Mouse (Mus musculus) central nervous system, embryonic 11.5 days (tissue): ENCODE results near the gene Oxt. TPM values are rescaled to one million over a fixed set of nuclear protein-coding genes. Genes with fewer than 3 reads are reported as not detected.

ENCODE experiments used
- polyA plus RNA-seq: library from polyadenylated mRNA; depleted of rRNA; stranded (reverse); fragments of >200 nt; gene quantifications from 2 replicates; pipeline ENCODE4 v1.2.3, GENCODE M21; 2012; rRNA removed

The Oxt gene
- polyA plus RNA-seq: 0.11 TPM in 1 of 2 replicates, not detected in the other

DNA sequence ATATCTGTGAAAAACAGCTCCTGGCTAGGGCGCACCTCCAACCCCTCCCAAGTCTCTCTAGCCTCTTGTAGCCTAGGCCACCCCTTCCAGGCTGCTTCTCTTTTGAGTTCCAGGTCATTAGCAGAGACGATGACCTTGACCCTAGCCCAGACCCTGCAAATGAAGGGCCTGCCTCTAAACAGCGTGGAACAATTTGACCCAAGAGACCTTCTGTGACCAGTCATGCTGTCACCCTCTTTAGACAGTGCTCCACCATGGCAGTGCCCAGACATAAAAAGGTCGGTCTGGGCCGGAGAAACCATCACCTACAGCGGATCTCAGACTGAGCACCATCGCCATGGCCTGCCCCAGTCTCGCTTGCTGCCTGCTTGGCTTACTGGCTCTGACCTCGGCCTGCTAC, at the start of gene Oxt:
Gene Oxt (plus strand): TSS at position 301 of the 400 bp plus-strand sequence.

DNA sequence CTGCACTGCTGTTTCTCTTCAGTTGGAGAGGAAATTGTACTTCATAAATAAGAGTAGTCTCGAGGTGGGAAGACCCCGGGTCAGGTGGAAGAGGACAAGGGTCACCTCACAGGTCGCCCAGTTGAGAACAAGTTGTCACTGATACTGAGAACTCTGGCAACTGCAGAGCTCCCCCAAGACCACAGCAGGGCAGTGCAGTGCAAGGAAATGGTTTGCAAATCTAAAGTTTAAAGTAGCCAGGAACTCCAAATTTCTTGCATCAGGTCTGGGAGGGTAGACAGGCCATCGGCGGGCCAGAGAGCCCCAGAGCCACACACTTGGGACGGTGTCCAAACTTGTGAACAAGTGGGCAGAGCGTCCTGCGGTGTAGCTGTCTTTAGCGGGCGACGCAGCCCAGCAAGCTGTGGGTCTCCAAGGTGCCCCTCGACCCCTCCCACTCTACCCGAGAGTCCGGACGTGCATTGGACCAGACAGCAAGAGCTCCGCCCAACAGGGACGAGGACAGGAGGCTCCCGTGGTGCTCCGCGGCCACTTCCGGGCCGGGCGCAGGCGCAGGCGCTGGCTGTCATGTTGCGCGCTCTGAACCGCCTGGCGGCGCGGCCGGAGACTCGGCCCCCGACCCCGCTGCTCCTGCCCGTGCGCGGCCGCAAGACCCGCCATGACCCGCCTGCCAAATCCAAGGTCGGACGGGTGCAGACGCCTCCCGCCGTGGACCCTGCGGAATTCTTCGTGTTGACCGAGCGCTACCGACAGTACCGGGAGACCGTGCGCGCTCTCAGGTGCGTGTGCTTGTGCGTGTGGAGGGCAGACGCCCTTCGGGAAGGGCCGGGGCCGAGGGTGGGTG, 12.5 kb upstream of the Oxt start, which contains the start of gene Mrps26:
Gene Mrps26 (plus strand): TSS at position 531 of the 844 bp plus-strand sequence.

DNA sequence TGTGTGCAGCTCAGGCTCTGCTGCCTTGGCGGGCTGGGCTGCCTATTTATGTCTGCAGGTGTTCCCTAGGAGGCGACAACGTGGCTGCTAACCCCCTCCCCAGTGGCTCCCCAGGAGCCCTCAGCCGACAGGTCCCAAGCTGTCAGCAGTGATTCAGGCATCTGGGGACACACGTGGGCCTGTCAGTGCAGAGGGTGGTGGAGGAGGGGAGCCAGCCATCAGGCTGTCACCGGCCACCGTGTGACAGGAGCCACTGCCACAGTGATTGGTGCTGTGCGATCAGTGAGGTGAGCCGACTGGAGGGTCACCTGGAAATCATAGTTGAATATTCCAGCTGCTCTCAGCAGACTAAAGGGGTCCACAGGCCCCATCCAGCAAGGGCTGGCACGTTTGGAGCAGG, 6.6 kb downstream of the Oxt start, which contains the start of gene Avp:
Gene Avp (minus strand): TSS at position 3 of the 400 bp plus-strand sequence.

Other genes with a start within 250 kb of the Oxt start
- gene Cpxm1, start 178.6 kb upstream of the Oxt start, polyA plus RNA-seq: 28.9 and 44.3 TPM in 2 replicates
- not detected in 2 replicates for gene Gm28372, start 170.9 kb upstream of the Oxt start, polyA plus RNA-seq
- gene 1700020A23Rik, start 170.9 kb upstream of the Oxt start, polyA plus RNA-seq: not detected in 2 replicates
- gene Tmem239, start 169.7 kb upstream of the Oxt start, polyA plus RNA-seq: not detected in 2 replicates
- 131 and 175 TPM in 2 replicates for gene Vps16, start 151.8 kb upstream of the Oxt start, polyA plus RNA-seq
- gene Pced1a, start 151.5 kb upstream of the Oxt start, polyA plus RNA-seq: 26.3 and 33.4 TPM in 2 replicates
- 68.9 and 84.4 TPM in 2 replicates for gene Ptpra, start 125.9 kb upstream of the Oxt start, polyA plus RNA-seq
- 51.8 and 67.0 TPM in 2 replicates for gene Mrps26, start 12.4 kb upstream of the Oxt start, polyA plus RNA-seq
- 0.10 TPM in 1 of 2 replicates, not detected in the other for gene Avp, start 6.4 kb downstream of the Oxt start, polyA plus RNA-seq
- gene Fastkd5, start 53.9 kb downstream of the Oxt start, polyA plus RNA-seq: 5.7 and 8.3 TPM in 2 replicates
- gene Ubox5, start 53.9 kb downstream of the Oxt start, polyA plus RNA-seq: 7.8 and 12.2 TPM in 2 replicates
- gene Lzts3, start 66.6 kb downstream of the Oxt start, polyA plus RNA-seq: 10.5 and 17.1 TPM in 2 replicates
- 46.3 and 135 TPM in 2 replicates for gene Ddrgk1, start 88.5 kb downstream of the Oxt start, polyA plus RNA-seq
- 95.7 and 115 TPM in 2 replicates for gene Itpa, start 91.4 kb downstream of the Oxt start, polyA plus RNA-seq
- 1.1 and 1.2 TPM in 2 replicates for gene Slc4a11, start 121.3 kb downstream of the Oxt start, polyA plus RNA-seq